Mouse (Mus musculus): Measurements from ENCODE around the gene Vmn2r79.
"Not testable (repeated sequence)": the region's sequence is repeated elsewhere in the genome, so short reads cannot be mapped to it uniquely, and the experiment has no call there.

Gene Vmn2r79

DNA sequence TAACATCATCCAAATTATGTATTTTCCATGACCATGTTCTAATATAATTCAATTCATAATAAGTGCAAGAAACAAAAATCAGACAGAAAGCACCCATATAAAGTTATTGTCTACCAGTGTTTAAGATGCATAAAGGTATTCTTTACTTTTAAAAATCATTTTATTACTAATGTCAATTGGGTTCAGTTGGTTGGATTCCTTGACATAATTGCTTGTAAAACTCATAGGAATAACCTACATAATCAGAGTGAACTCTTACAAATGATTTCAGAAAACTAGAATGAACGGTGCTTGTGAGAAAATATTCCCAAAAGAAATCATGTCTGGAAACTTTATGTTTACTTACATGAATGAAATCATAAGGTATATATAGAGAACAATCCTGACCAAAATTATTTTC lies at the start of gene Vmn2r79:
Gene Vmn2r79 (plus strand): TSS at position 301 of the 400 bp plus-strand sequence.
- DNase-seq (ENCODE audit: low spot score) = not testable (repeated sequence)

GRCm38 (mm10) chr7:86994700-86995099 lies 1.2 kb upstream of the Vmn2r79 start:
- DNase-seq (ENCODE audit: low spot score) = no peak

DNA sequence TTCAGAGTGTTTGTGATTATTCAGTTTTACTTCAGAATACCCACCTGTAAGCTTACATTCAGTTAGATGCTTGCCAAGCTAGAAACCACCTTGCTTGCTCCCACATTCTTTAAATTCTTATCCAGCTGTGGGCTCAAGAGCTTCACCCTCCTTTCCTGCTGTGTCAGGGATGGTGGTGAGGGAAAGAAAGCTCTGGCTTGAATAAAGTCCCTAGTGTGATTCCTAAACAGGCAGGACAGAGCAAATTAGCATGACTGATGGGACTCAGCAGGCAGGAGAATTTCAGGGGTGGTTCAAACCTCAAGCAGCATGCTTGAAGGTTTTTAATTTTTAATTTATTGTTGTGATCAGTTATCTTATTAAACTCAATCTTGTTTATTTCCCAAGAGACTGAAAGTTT lies 30.6 kb downstream of the Vmn2r79 start:
- DNase-seq (ENCODE audit: low spot score) = not testable (repeated sequence)

GRCm38 (mm10) chr7:87063576-87063975 lies 67.7 kb downstream of the Vmn2r79 start:
- DNase-seq (ENCODE audit: low spot score) = no peak

All from yolk sac, embryonic 10.5 days (tissue).